Mouse (Mus musculus) bone marrow, adult 2 months (tissue): ENCODE measurements at regions not wholly inside any gene's neighbourhood (a gene's known extent, or its start where the extent isn't known, plus 50 kb on each side); places are given as distances from the start of the nearest gene placed in this dataset.

Experiments used
- CTCF ChIP-seq: fragments of 200-500 bp; IDR thresholded peaks from 2 replicates; pipeline ENCODE4 v1.5.1; 2011; ENCODE audit warnings: low read length, control low read depth; ENCODE audit not compliant: control insufficient read depth, insufficient read depth
- POLR2A ChIP-seq: fragments of 200-500 bp; IDR thresholded peaks from 2 replicates; pipeline ENCODE4 v1.6.1; 2011; ENCODE audit warnings: low read depth, mild to moderate bottlenecking, control low read depth, low read length, borderline replicate concordance; ENCODE audit not compliant: control insufficient read depth

DNA sequence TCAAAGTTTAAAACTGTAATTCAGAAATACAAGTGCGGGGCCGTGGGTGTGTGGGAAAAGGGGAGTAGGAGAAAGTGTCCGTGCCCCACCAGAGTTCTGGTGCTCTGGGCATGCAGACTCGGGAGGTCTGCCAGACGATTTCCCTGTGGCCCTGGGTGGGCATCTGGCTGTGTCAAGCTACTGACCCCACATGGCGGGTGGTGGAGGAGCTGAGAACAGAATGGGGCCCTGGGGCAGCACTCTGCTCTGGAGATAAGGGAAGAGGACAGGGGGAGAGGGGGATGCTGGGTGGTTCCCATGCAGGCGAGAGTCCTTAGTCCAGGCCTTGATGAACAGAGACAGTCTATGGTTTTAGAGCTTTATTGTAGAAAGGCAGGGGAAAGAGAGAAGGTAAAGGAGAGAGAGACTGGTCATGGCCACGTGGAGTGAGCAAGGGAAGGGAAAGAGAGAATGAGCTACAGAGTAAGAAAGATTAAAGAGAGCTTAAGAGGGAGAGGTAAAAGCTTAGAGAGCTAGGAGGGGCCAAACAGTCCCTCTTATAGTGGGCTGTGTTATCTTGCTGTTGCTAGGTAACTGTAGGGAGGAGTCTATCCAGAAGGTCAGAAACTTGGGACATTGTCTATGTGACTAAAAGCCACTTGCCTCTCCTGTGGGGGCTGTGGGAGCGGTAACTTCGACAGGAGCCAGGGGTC lies 104.9 kb downstream of the Cand1 start:
- no peak for TF ChIP-seq CTCF
- TF ChIP-seq POLR2A: no peak
